26 mouse cellular contexts compared by ENCODE assay signal in genomic region chr7:133537366-133537765, GRCm38 (mm10).
DNase-seq lines count a peak whose midpoint lies in the region; ATAC-seq and TF ChIP-seq lines count a peak whose summit lies in the region.
"Had no signal": no experiment of that assay in that cellular context is flagged by ENCODE, and none has a peak within 500 bp of the region (broad histone marks: within the 10 kb centered on the region; RNA-seq: fewer than 3 reads in every experiment).

No protein-coding gene starts in this region.

- no peaks in the 10 kb centered on the region for H3K4me1 ChIP-seq in kidney, embryonic 16.5 days (ENCODE audit: insufficient read depth, low read length)
- no peaks in the 10 kb centered on the region for H3K4me1 ChIP-seq in lung, postnatal 0 days (ENCODE audit: insufficient read depth, low read depth, low read length)
- H3K4me1 ChIP-seq: embryonic facial prominence, embryonic 15.5 days; forebrain, embryonic 10.5 days; heart, embryonic 10.5 days; hindbrain, embryonic 12.5 days had no signal

- H3K36me3 ChIP-seq in kidney, embryonic 16.5 days (ENCODE audit: insufficient read depth, low read length), result no peaks in the 10 kb centered on the region
- H3K36me3 ChIP-seq in lung, postnatal 0 days (ENCODE audit: insufficient read depth, low read length), result no peaks in the 10 kb centered on the region
- H3K36me3 ChIP-seq: embryonic facial prominence, embryonic 15.5 days; forebrain, embryonic 10.5 days; G1E; heart, embryonic 10.5 days; hindbrain, embryonic 12.5 days had no signal

- no peaks in the 10 kb centered on the region for H3K27me3 ChIP-seq in kidney, embryonic 16.5 days (ENCODE audit: insufficient read depth, low read length)
- H3K27me3 ChIP-seq in lung, postnatal 0 days (replicated peaks; ENCODE audit: insufficient read depth, low read length), result no peaks in the 10 kb centered on the region
- H3K27me3 ChIP-seq: embryonic facial prominence, embryonic 15.5 days; hindbrain, embryonic 12.5 days had no signal

- H3K4me3 ChIP-seq in kidney, embryonic 16.5 days (ENCODE audit: low read length), result no peak overlapping the region
- H3K4me3 ChIP-seq in lung, postnatal 0 days (ENCODE audit: low read depth, low read length), result no peak overlapping the region
- H3K4me3 ChIP-seq: embryonic facial prominence, embryonic 15.5 days; erythroblast, embryonic 14.5 days; forebrain, embryonic 10.5 days; heart, embryonic 10.5 days; hindbrain, embryonic 12.5 days had no signal

- TF ChIP-seq EP300 in lung, postnatal 0 days (IDR thresholded peaks at IDR 0.05), result no peak

- DNase-seq in cerebellum, postnatal 25 days, result peak; percentile 5 to 14
- DNase-seq in cerebellum, adult 9-10 months, result no peak
- peak; percentile 36 for DNase-seq in kidney, adult 18-20 months
- DNase-seq in kidney, adult 8-10 months, result peak; percentile 64 to 72
- DNase-seq in kidney, postnatal 14 days, result peak; percentile 51
- no peak for DNase-seq in lung, postnatal 0 days (ENCODE audit: low spot score)
- DNase-seq: adrenal gland, postnatal 14 days; B cell, adult 2 months; cerebellum, adult 18-20 months; cerebellum, postnatal 10 days; embryo, embryonic 11 days; heart, adult 18-20 months; heart, postnatal 10 days; heart, postnatal 4 days had no signal

- TF ChIP-seq CTCF in lung, postnatal 0 days (IDR thresholded peaks at IDR 0.05), result no peak

- no peak overlapping the region for H3K4me2 ChIP-seq in kidney, embryonic 16.5 days (replicated peaks; ENCODE audit: low read depth, low read length)
- H3K4me2 ChIP-seq in lung, postnatal 0 days (replicated peaks; ENCODE audit: low read depth, low read length), result no peak overlapping the region
- H3K4me2 ChIP-seq: embryonic facial prominence, embryonic 15.5 days; hindbrain, embryonic 12.5 days had no signal

- ATAC-seq in kidney, embryonic 16.5 days (ENCODE audit: low FRiP score, low TSS enrichment), result no peak
- ATAC-seq in frontal cortex, adult (ENCODE audit: low TSS enrichment), result no peak
- no peak for ATAC-seq in lung, postnatal 0 days
- ATAC-seq: activated CD4-positive, CD25-positive, alpha-beta regulatory T cell, adult 4 months; CD4-positive, CD25-positive, alpha-beta regulatory T cell, adult 4 months; hindbrain, embryonic 16.5 days; Patski had no signal

- 80% methylated on average over 4 of the region's 4 CpGs for WGBS in kidney, embryonic 16.5 days
- WGBS in lung, postnatal 0 days, result 52% methylated on average over 4 of the region's 4 CpGs

- no peaks in the 10 kb centered on the region for H3K9me3 ChIP-seq in kidney, embryonic 16.5 days (ENCODE audit: low read length)
- no peaks in the 10 kb centered on the region for H3K9me3 ChIP-seq in lung, postnatal 0 days (ENCODE audit: low read length)
- H3K9me3 ChIP-seq: embryonic facial prominence, embryonic 15.5 days; forebrain, embryonic 10.5 days; heart, embryonic 10.5 days; hindbrain, embryonic 12.5 days had no signal

- no peak overlapping the region for H3K9ac ChIP-seq in kidney, embryonic 16.5 days (replicated peaks; ENCODE audit: low read length)
- H3K9ac ChIP-seq in lung, postnatal 0 days (replicated peaks; ENCODE audit: low read depth), result no peak overlapping the region
- H3K9ac ChIP-seq: embryonic facial prominence, embryonic 15.5 days; hindbrain, embryonic 12.5 days had no signal

- H3K27ac ChIP-seq in kidney, embryonic 16.5 days (ENCODE audit: low read length), result no peak overlapping the region
- H3K27ac ChIP-seq in lung, postnatal 0 days (ENCODE audit: low read length), result no peak overlapping the region
- H3K27ac ChIP-seq: embryonic facial prominence, embryonic 15.5 days; forebrain, embryonic 10.5 days; heart, embryonic 10.5 days; hindbrain, embryonic 12.5 days had no signal

Comparison
In these comparisons a context has a peak if more than half of its experiments do, and no peak if none do; other contexts are left out.
1. DNase-seq: peak in cerebellum, postnatal 25 days (2 of 2), kidney, adult 18-20 months (single experiment), kidney, adult 8-10 months (2 of 2) and kidney, postnatal 14 days (single experiment); none in cerebellum, adult 9-10 months (single experiment) and lung, postnatal 0 days (single experiment).